Mouse (Mus musculus): ENCODE measurements at regions not wholly inside any gene's neighbourhood (a gene's known extent, or its start where the extent isn't known, plus 50 kb on each side); places are given as distances from the start of the nearest gene placed in this dataset.

GRCm38 (mm10) chr3:58090396-58090795 is 242.5 kb upstream of the Pfn2 start:
- H3K4me2 ChIP-seq (ENCODE audit: low read length), result no peak overlapping the region
- H3K4me1 ChIP-seq (ENCODE audit: control insufficient read depth, insufficient read depth, low read length), result no peaks in the 10 kb centered on the region
- H3K9me3 ChIP-seq (ENCODE audit: control insufficient read depth, low read length), result no peaks in the 10 kb centered on the region
- WGBS, result 93% methylated on average over 8 of the region's 8 CpGs
- H3K27me3 ChIP-seq (ENCODE audit: control insufficient read depth, insufficient read depth, low read length), result no peaks in the 10 kb centered on the region
- no peak overlapping the region for H3K4me3 ChIP-seq (replicated peaks; ENCODE audit: low read depth, low read length)
- ATAC-seq (ENCODE audit: low FRiP score, low TSS enrichment) (no peak), DNase-seq (no peak)
- H3K9ac ChIP-seq (replicated peaks; ENCODE audit: low read length), result no peak overlapping the region
- no peaks in the 10 kb centered on the region for H3K36me3 ChIP-seq (ENCODE audit: control insufficient read depth, insufficient read depth, low read length)
- no peak overlapping the region for H3K27ac ChIP-seq (replicated peaks; ENCODE audit: low read depth, low read length)

DNA sequence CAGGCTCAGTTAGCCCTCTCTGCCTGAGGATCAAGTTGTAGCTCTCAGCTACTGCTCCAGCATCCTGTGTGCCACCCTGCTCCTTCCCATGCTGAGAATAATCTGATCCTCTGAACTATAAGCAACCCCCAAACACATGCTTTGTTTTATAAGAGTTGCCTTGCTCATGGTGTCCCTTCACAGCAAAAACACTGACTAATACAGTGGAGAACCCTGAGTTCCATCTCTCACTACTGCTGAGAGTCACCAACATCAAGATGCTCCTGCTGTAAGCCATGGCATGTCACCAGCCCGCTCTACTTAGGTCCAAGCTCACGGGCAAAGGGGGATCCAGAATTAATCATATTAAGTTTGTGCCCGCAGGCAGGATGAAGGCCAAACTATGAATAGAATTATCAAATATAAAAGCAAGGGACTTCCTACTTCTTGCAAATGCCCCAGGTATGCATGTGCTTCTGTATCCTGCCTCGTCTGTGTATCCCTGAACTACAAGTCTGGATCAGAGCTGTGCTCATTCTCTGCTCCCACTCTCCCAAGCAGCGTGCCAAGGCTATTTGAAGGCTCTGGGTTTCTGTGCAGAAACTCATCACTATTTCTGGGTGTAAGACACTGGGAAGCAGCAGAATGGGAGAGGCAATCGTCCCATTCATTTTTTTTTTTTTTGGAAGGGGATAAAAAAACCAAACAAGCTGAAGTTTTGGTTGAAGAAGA is 243.7 kb upstream of the Pfn2 start:
- H3K9me3 ChIP-seq (ENCODE audit: control insufficient read depth, low read length), result no peaks in the 10 kb centered on the region
- no peaks in the 10 kb centered on the region for H3K27me3 ChIP-seq (ENCODE audit: control insufficient read depth, insufficient read depth, low read length)
- H3K4me3 ChIP-seq (replicated peaks; ENCODE audit: low read depth, low read length), result no peak overlapping the region
- H3K36me3 ChIP-seq (ENCODE audit: control insufficient read depth, insufficient read depth, low read length), result no peaks in the 10 kb centered on the region
- H3K4me2 ChIP-seq (ENCODE audit: low read length), result no peak overlapping the region
- H3K4me1 ChIP-seq (ENCODE audit: control insufficient read depth, insufficient read depth, low read length), result no peaks in the 10 kb centered on the region
- no peak overlapping the region for H3K9ac ChIP-seq (replicated peaks; ENCODE audit: low read length)
- ATAC-seq (ENCODE audit: low FRiP score, low TSS enrichment), result no peak
- 81% methylated on average over 6 of the region's 6 CpGs for WGBS
- no peak overlapping the region for H3K27ac ChIP-seq (replicated peaks; ENCODE audit: low read depth, low read length)
- DNase-seq, result no peak

GRCm38 (mm10) chr3:58110911-58111476 is 263.1 kb upstream of the Pfn2 start:
- H3K9ac ChIP-seq (replicated peaks; ENCODE audit: low read length), result no peak overlapping the region
- no peak overlapping the region for H3K27ac ChIP-seq (replicated peaks; ENCODE audit: low read depth, low read length)
- no peaks in the 10 kb centered on the region for H3K9me3 ChIP-seq (ENCODE audit: control insufficient read depth, low read length)
- no peaks in the 10 kb centered on the region for H3K36me3 ChIP-seq (ENCODE audit: control insufficient read depth, insufficient read depth, low read length)
- no peaks in the 10 kb centered on the region for H3K27me3 ChIP-seq (ENCODE audit: control insufficient read depth, insufficient read depth, low read length)
- DNase-seq, result no peak
- H3K4me3 ChIP-seq (replicated peaks; ENCODE audit: low read depth, low read length), result no peak overlapping the region
- no peak for ATAC-seq (ENCODE audit: low FRiP score, low TSS enrichment)
- H3K4me2 ChIP-seq (ENCODE audit: low read length), result no peak overlapping the region
- WGBS, result 89% methylated on average over 5 of the region's 5 CpGs
- no peaks in the 10 kb centered on the region for H3K4me1 ChIP-seq (ENCODE audit: control insufficient read depth, insufficient read depth, low read length)

DNA sequence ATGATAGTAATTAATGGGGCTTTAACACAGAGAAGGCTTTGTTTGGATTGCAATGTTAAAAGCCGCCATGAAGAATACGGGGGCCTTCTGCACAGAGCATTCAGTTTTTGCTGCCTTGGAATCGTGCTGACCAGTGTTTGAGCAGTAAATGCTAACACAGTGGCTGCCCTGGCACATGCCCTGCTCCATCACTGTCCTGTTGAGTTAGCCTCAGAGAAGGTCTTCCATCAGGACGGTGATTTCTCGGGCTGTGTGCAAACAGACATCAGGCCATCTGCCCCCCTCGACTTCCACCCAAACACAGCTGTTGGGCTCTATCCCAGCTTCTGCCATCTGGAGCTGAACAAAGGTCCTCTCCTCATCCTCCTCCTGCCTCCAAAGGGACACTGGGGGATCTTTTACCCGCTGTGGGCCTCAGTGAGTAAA is 264.6 kb upstream of the Pfn2 start:
- Histone ChIP-seq H3K9me3 (ENCODE audit: control insufficient read depth, low read length) (no peaks in the 10 kb centered on the region), H3K4me1 (ENCODE audit: control insufficient read depth, insufficient read depth, low read length) (no peaks in the 10 kb centered on the region), H3K9ac (replicated peaks; ENCODE audit: low read length) (no peak overlapping the region; the same call in 1 of the 2 replicates), H3K4me2 (ENCODE audit: low read length) (no peak overlapping the region), H3K36me3 (ENCODE audit: control insufficient read depth, insufficient read depth, low read length) (no peaks in the 10 kb centered on the region), H3K27ac (replicated peaks; ENCODE audit: low read depth, low read length) (no peak overlapping the region), H3K27me3 (ENCODE audit: control insufficient read depth, insufficient read depth, low read length) (no peaks in the 10 kb centered on the region), H3K4me3 (replicated peaks; ENCODE audit: low read depth, low read length) (no peak overlapping the region)
- WGBS, result 66% methylated on average over 7 of the region's 7 CpGs
- ATAC-seq (ENCODE audit: low FRiP score, low TSS enrichment), result no peak
- no peak for DNase-seq

DNA sequence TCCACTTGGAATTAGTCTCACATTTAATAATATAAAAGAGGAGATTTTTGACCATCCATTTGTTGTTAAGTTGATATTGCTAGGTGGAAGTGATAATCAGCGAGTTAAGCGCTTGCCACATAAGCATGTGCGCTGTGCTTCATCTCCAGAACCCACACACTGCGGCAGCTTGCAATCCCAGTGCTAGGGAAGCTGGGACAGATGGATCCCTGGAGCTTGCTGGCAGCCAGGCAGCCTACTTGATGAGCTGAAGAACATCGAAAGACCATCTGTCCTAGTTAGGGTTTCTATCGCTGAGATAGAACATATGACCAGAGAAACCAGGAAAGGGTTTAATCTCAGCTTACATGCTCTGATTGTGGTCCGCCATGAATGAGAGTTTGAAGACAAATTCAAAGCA is 266.1 kb upstream of the Pfn2 start:
- Histone ChIP-seq H3K4me1 (ENCODE audit: control insufficient read depth, insufficient read depth, low read length) (no peaks in the 10 kb centered on the region), H3K9me3 (ENCODE audit: control insufficient read depth, low read length) (no peaks in the 10 kb centered on the region), H3K9ac (replicated peaks; ENCODE audit: low read length) (no peak overlapping the region), H3K4me2 (ENCODE audit: low read length) (no peak overlapping the region), H3K27ac (replicated peaks; ENCODE audit: low read depth, low read length) (no peak overlapping the region), H3K36me3 (ENCODE audit: control insufficient read depth, insufficient read depth, low read length) (no peaks in the 10 kb centered on the region), H3K27me3 (ENCODE audit: control insufficient read depth, insufficient read depth, low read length) (no peaks in the 10 kb centered on the region), H3K4me3 (replicated peaks; ENCODE audit: low read depth, low read length) (no peak overlapping the region)
- WGBS, result 97% methylated on average over 7 of the region's 7 CpGs
- no peak for DNase-seq
- no peak for ATAC-seq (ENCODE audit: low FRiP score, low TSS enrichment)

DNA sequence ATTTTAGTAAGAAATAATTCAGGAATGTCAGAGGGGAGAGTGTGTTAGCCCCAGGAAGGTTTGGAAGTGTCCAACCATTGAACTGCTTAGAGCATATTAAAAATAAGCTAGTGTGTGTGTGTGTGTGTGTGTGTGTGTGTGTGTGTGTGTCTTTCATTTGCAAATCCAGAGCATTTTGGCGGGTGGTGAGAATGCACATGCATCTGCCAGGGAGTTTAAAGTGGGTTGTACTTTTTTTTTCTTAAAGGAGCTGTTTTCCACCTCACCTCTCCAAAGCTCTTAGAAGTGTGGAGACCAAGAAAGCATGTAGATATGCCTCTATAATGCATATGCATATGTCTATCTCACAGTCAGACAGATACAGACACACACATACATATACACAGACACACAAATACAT is 267.6 kb upstream of the Pfn2 start:
- ATAC-seq (ENCODE audit: low FRiP score, low TSS enrichment) (no peak), DNase-seq (no peak)
- H3K9ac ChIP-seq (replicated peaks; ENCODE audit: low read length), result no peak overlapping the region
- no peaks in the 10 kb centered on the region for H3K9me3 ChIP-seq (ENCODE audit: control insufficient read depth, low read length)
- no peak overlapping the region for H3K27ac ChIP-seq (replicated peaks; ENCODE audit: low read depth, low read length)
- no peak overlapping the region for H3K4me2 ChIP-seq (ENCODE audit: low read length)
- no peaks in the 10 kb centered on the region for H3K4me1 ChIP-seq (ENCODE audit: control insufficient read depth, insufficient read depth, low read length)
- WGBS, result 50% methylated on average over 1 of the region's 1 CpGs
- no peaks in the 10 kb centered on the region for H3K36me3 ChIP-seq (ENCODE audit: control insufficient read depth, insufficient read depth, low read length)
- no peaks in the 10 kb centered on the region for H3K27me3 ChIP-seq (ENCODE audit: control insufficient read depth, insufficient read depth, low read length)
- H3K4me3 ChIP-seq (replicated peaks; ENCODE audit: low read depth, low read length), result no peak overlapping the region

- no peak for DNase-seq
- 82% methylated on average over 7 of the region's 7 CpGs for WGBS
- H3K4me2 ChIP-seq (ENCODE audit: low read length), result no peak overlapping the region
- no peaks in the 10 kb centered on the region for H3K9me3 ChIP-seq (ENCODE audit: control insufficient read depth, low read length)
- no peak overlapping the region for H3K4me3 ChIP-seq (replicated peaks; ENCODE audit: low read depth, low read length)
- no peaks in the 10 kb centered on the region for H3K27me3 ChIP-seq (ENCODE audit: control insufficient read depth, insufficient read depth, low read length)
- no peaks in the 10 kb centered on the region for H3K4me1 ChIP-seq (ENCODE audit: control insufficient read depth, insufficient read depth, low read length)
- no peaks in the 10 kb centered on the region for H3K36me3 ChIP-seq (ENCODE audit: control insufficient read depth, insufficient read depth, low read length)
- no peak overlapping the region for H3K27ac ChIP-seq (replicated peaks; ENCODE audit: low read depth, low read length)
- ATAC-seq (ENCODE audit: low FRiP score, low TSS enrichment), result no peak
- H3K9ac ChIP-seq (replicated peaks; ENCODE audit: low read length), result no peak overlapping the region
These were observed 269.0 kb upstream of the Pfn2 start for GRCm38 (mm10) chr3:58116848-58117247.

- Histone ChIP-seq H3K27ac (replicated peaks; ENCODE audit: low read depth, low read length) (no peak overlapping the region), H3K4me1 (ENCODE audit: control insufficient read depth, insufficient read depth, low read length) (no peaks in the 10 kb centered on the region), H3K4me3 (replicated peaks; ENCODE audit: low read depth, low read length) (no peak overlapping the region), H3K9ac (replicated peaks; ENCODE audit: low read length) (no peak overlapping the region), H3K9me3 (ENCODE audit: control insufficient read depth, low read length) (no peaks in the 10 kb centered on the region), H3K27me3 (ENCODE audit: control insufficient read depth, insufficient read depth, low read length) (no peaks in the 10 kb centered on the region), H3K36me3 (ENCODE audit: control insufficient read depth, insufficient read depth, low read length) (no peaks in the 10 kb centered on the region), H3K4me2 (ENCODE audit: low read length) (no peak overlapping the region)
- WGBS, result 48% methylated on average over 3 of the region's 3 CpGs
- ATAC-seq (ENCODE audit: low FRiP score, low TSS enrichment) (no peak), DNase-seq (no peak)
These were observed 272.2 kb upstream of the Pfn2 start for GRCm38 (mm10) chr3:58120051-58120450.

Measured in midbrain, embryonic 14.5 days (tissue).